Mouse (Mus musculus) macrophage (primary cell): ENCODE measurements at regions not wholly inside any gene's neighbourhood (a gene's known extent, or its start where the extent isn't known, plus 50 kb on each side); places are given as distances from the start of the nearest gene placed in this dataset.

Experiments used
- H3K27ac ChIP-seq: fragments of 350-480 bp; formaldehyde crosslinking; 2 replicates; pipeline ENCODE4 v1.9.0; 2021
- H3K36me3 ChIP-seq: fragments of 350-480 bp; formaldehyde crosslinking; 2 replicates; pipeline ENCODE4 v1.9.0; 2021; ENCODE audit errors: inconsistent target
- H3K4me3 ChIP-seq: fragments of 350-480 bp; formaldehyde crosslinking; 2 replicates; pipeline ENCODE4 v1.9.0; 2021; ENCODE audit errors: inconsistent target
- H3K79me2 ChIP-seq: fragments of 350-480 bp; formaldehyde crosslinking; 2 replicates; pipeline ENCODE4 v1.9.0; 2021; ENCODE audit errors: inconsistent target
- WGBS: methylation state at CpG from one replicate; pipeline ENCODE4 v1.1.7; 2026; ENCODE audit warnings: inconsistent platforms; ENCODE audit not compliant: missing documents; 5-methylcytosine and 5-hydroxymethylcytosine counted together

DNA sequence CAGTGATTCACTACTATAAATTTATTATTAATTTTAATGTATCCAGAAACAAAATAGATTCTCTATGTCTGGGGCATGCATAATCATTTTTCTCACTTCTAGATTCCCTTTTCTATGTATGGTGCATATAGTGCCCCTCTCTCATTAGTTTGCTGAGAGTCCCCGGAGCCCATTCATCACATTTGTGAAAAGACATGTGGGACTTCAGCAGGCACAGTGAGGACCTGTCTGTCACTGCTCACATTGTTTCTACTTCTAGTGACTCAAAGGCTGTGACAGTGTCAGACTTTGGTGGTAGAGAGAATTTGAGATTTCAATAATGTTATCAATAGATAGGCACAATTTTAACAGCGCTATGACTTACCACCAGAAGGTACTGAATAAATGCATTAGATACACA, 158.7 kb downstream of the St8sia4 start:
- Histone ChIP-seq H3K4me3 (no peak overlapping the region), H3K27ac (no peak overlapping the region), H3K79me2 (no peaks in the 10 kb centered on the region), H3K36me3 (no peaks in the 10 kb centered on the region)
- WGBS: 96% methylated on average over 2 of the region's 2 CpGs

DNA sequence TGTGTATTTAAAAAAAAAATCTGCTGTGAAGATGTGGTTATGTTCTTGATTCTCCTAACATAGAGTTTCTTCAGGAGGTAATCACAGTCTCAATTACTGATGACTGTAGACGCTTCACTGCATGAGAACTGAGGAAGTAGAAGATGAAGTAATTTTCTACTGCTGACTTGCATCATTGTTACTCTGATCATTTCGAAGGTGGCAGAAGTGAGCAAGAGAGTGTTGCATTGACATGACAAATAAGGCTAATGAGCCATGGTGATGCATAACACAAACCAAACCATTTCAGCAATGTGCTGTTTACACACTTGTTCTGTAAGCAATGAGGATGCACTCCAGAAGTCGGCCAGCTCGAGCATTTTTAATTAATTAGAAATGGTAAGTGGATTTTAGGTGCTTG, 138.6 kb downstream of the St8sia4 start:
- 50% methylated on average over 4 of the region's 4 CpGs for WGBS
- H3K4me3 ChIP-seq: no peak overlapping the region
- H3K36me3 ChIP-seq: no peaks in the 10 kb centered on the region

DNA sequence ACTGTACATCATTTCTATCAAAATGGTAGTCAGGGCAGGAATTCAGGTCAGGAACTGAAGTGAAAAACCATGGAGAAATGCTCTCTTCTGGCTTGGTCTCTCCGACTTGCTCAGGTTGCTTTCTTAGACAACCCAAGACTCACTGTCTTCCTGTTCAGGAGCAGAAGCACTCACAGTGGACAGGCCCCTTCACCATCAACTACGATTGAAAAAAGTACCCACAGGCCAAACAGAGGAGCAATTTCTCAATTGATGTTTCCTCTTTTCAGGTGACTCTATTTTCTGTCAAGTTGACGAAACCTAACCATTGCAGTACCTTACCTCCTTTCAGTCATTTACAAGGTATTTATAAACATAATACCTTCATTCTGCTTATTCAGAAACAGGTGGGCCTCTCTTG, 136.4 kb downstream of the St8sia4 start:
- H3K79me2 ChIP-seq: no peaks in the 10 kb centered on the region
- no peak overlapping the region for H3K4me3 ChIP-seq
- H3K27ac ChIP-seq: no peak overlapping the region
- no peaks in the 10 kb centered on the region for H3K36me3 ChIP-seq
- 64% methylated on average over 3 of the region's 3 CpGs for WGBS

More for the DNA sequence above, 138.6 kb downstream of the St8sia4 start:
- Histone ChIP-seq H3K27ac (no peak overlapping the region), H3K79me2 (no peaks in the 10 kb centered on the region)
